Mouse (Mus musculus) T-helper 1 cell (primary cell): ENCODE measurements around the gene Chpf.

Experiments used
- in situ Hi-C: fragments of 300-600 bp; cut with MboI, MseI; formaldehyde crosslinking; loops from one replicate; pipeline ENCODE4 v1.15.1; 2025; ENCODE audit warnings: high pct_unique_total_duplicates

Gene Chpf

DNA sequence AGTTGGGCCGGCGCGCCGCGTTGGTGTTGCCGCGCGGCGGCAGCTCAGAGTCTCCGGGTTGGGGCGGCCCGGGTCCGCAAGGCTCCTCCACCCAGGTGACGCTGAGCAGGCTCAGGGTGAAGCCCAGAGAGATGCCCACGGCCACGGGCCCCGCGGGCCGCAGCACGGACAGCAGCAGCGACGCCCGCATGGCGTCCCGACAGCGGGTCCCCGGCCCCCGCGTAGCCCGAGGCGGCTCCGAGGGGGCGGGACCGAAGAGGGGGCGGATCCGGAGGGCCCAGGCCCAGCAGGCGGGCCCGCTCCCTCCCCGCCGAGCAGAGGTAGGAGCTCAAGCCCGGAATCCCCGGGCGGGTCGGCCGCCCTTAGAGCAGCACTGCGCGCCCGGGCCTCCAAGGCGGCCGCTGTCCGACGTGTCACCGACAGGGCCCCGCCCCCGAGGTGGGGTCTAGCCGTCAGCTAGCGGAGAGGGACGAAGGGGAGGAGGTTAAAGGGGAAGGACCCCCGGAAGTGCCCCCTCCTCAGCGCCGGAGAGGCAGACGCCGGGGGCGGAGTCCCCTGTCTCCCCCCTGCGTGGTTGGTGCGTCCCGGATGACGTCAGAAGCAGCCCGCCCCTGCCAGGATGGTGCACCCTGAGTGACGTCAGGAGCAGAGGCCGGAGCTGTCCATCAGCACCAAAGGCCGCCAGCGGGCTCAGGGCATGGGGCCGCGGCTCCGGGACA lies at the start of gene Chpf, which contains the start of gene Tmem198:
Gene Chpf, minus strand, starts transcription at position 392 of the 719 bp plus-strand sequence.
Gene Tmem198, plus strand, starts transcription at position 617 of the 719 bp plus-strand sequence.
- in situ Hi-C loops: no loop called here

DNA sequence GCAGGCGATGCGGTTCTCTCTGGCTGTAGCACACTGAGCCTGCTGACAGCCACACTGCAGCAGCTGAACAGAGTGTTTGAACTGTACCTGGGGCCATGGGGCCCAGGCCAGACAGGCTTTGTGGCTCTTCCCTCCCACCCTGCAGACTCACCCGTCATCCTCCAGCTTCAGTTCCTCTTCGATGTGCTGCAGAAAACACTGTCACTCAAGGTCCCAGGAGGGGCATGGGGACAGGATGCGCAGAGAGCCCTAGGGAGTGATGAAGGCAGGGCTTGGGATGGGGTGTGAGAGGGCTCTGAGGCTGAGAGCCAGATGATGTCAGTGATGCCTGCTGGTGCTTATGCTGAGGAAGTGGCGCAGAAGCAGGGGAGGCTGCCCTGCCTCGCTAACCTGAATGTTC lies 45.6 kb upstream of the Chpf start:
- in situ Hi-C loops: no loop called here

DNA sequence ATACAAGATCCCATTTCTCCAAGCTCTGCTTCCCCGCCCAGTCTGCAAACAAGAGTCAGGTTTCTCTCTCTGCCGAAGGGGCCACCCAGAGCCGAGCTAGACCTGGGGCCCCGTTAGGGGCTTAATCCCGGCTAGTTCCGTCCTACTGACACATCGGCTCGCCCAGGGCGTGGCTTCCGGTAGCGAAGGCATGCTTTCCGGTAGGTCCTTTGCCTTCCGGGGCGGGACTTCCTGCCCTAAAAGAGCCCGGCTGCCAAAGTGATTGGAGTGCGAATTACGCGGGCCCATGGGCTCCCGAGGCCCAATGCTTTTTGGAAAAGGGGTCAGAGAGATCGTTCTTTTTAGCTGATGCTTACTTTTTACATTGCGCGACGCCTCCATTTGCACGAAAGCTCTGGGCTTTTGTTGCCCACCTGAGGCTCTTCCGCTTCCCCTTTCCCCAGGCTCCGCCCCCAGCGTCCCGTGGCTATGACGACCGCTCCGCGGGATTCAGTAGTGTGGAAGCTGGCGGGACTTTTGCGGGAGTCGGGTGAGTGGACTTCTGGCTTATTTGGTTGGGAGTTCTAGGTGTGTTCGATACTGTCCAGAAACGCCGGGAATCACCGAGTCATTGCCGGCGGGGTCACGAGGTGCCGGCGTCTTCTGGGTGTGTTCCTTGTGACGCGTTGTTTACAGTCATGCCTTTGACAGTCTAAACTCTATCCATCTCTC lies 42.4 kb upstream of the Chpf start, which contains the start of gene Stk11ip:
Gene Stk11ip, plus strand, starts transcription at position 209 of the 711 bp plus-strand sequence.
- in situ Hi-C loops: no loop called here

- in situ Hi-C loops: no loop called here
Observed at GRCm38 (mm10) chr1:75519576-75519975, 40.5 kb upstream of the Chpf start.

DNA sequence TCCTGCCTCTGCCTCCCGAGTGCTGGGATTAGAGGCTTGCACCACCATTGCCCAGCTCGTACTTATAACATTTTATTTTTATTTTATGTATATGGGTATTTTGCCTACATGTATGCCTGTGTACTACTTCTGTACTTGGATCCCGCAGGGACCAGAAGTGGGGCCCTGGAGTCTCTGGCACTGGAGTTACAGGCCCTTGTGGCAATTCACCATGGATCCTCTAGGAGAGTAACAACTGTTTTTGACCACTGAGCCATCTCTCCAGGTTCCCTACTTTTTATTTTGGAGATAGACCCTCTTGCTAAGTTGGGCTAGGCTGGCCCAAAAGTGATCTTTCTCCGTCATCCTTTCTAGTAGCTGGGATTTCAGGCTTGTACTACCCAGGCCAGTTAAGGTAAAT lies 39.3 kb upstream of the Chpf start:
- in situ Hi-C loops: no loop called here

- in situ Hi-C loops: no loop called here
Observed at GRCm38 (mm10) chr1:75517984-75518383, 38.9 kb upstream of the Chpf start.

DNA sequence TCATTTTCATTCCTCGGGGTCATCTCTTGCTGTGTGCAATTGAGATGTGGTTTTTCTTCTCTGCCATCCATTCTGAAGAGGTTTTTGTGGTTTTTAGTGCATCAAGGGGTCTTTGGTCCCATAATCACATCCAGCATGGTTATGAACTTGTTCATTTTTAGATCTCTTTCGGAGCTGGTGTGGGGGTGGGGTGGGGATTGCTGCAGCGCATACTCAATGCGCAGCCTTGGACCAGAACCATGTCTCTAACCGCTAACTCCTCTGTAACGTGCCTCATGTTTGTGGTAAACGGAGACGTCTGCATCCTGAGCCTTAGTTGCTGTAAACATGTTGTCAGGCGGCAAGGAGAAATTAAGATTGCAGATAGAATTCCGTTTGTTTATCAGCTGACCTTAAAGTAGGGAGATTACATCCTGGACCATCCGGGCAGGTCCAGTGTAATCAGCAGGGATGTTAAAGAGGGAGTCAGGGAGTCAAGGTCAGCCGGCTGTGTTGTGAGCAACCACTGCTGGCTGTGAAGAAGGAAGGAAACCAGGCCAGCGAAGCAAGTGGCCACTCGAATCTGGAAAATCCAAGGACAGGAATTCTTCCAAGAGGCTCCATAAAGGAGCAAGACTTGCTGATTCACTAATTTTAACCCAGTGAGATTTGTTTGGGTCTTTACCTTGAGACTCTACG lies 37.7 kb upstream of the Chpf start:
- in situ Hi-C loops: no loop called here

DNA sequence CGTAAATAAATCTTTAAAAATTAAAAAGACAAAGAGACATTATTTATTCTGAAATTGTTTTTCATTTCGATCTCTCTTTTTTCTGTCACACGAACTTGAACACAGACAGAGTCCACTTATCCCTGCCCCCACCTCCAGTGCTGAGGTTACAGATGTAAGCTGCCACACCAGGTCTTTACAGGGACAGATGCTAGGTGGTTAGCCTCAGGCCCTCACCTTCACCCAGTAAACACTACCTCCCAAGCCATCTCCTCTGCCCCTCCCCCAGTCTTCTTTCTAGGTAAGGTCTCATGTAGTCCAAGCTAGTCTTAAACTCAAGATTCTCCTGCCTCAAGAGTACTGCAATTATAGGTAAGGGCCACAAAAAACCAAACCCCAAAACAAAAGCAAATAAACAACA lies 33.4 kb upstream of the Chpf start:
- in situ Hi-C loops: no loop called here

GRCm38 (mm10) chr1:75511437-75512210 lies 32.5 kb upstream of the Chpf start:
- in situ Hi-C loops: no loop called here

- in situ Hi-C loops: no loop called here
Observed at GRCm38 (mm10) chr1:75510154-75510553, 31.0 kb upstream of the Chpf start.

DNA sequence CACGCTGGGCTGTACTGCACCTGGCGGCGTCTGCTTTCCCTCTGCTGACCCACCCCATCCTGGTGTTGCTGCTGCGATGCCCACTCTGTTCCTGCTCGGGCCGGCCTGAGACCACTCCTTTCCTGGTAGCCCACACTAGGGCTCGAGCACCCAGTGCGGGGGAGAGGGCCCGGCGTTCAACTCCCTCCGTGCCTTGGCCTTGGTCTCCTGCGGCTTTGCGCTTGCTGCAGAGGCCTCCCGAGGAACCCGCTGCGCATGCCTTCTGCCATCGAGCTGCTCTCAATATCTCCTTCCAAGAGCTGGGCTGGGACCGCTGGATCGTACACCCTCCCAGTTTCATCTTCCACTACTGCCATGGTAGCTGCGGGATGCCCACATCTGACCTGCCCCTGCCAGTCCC lies 30.5 kb upstream of the Chpf start:
- in situ Hi-C loops: no loop called here

DNA sequence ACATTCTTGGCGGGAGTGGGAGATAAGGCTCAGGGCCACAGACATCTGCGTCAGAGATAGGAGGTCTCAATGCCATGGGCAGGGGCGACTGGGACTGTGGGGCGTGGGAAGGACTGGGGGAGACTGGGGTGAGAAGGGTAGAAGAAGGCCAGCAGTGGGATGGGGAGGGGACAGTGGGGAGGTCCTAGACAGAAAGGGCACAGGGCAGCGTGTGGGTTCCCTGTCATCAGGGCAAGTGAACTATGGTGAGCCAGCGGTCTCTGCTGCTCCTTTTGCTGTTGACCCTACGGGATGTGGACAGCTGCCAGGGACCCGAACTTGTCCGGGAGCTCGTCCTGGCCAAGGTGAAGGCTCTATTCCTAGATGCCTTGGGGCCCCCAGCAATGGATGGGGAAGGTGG lies 27.9 kb upstream of the Chpf start, which contains the start of gene Inha:
Gene Inha, plus strand, starts transcription at position 72 of the 400 bp plus-strand sequence.
- in situ Hi-C loops: no loop called here

DNA sequence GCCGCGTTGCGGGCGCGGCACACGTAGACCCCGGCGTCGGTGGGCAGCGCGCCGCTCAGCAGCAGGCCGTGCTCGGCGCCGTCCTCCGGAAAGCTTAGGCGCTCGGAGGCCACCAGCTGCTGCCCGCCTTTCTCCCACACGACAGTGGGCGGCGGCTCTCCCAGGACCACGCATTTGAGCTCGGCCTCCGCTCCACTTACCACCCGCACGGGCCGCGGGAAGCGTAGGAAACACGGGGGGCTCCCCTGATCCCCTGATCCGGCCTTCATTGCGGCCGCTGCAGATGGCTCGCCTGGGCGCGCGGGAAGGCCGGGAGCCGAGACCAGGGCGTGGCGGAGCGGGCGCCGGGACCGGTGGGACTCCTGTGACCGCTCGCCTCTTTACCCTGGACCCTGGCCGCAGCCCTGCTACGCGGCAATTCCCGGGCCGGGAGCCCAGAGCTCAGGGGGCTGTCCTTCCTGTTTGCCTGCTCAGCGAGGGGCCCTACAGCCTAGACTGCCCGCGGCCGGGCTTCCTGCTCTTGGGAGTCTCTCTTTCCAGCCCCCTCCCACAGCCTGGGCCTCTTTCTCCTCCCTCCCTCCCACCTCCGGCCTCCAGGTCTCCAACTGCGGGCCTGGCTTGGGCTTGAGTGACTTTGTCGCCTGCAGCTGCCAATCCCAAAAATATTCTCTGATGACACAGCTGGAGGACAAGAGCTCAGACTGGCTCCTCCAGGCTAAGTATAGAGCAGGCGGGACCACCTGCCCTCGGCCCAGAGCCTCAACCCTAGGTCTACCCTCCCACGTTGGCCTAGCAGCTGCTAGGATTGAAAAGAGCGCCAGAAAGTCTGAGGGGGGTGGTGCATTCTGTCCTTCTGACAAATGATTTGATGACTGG lies 27.1 kb upstream of the Chpf start, which contains the start of gene Obsl1:
Gene Obsl1, minus strand, starts transcription at position 497 of the 876 bp plus-strand sequence.
- in situ Hi-C loops: no loop called here

GRCm38 (mm10) chr1:75505159-75505955 lies 26.2 kb upstream of the Chpf start:
- in situ Hi-C loops: no loop called here

GRCm38 (mm10) chr1:75504256-75505045 lies 25.3 kb upstream of the Chpf start:
- in situ Hi-C loops: no loop called here

DNA sequence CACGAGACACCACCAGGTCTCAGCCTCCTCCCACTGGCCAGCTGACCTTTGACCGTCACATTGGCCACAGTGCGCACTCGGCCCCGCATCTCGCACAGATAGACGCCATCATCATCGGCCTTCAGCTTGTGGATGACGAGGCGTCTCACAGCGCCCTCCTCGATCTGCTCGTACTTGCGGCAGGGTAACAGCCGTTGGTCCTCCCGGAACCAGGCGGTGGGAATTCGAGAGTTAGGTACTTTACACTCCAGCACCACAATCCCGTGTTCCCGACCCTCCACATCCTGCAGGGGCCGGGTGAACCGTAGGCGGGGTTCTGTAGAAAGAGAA lies 24.5 kb upstream of the Chpf start:
- in situ Hi-C loops: no loop called here

DNA sequence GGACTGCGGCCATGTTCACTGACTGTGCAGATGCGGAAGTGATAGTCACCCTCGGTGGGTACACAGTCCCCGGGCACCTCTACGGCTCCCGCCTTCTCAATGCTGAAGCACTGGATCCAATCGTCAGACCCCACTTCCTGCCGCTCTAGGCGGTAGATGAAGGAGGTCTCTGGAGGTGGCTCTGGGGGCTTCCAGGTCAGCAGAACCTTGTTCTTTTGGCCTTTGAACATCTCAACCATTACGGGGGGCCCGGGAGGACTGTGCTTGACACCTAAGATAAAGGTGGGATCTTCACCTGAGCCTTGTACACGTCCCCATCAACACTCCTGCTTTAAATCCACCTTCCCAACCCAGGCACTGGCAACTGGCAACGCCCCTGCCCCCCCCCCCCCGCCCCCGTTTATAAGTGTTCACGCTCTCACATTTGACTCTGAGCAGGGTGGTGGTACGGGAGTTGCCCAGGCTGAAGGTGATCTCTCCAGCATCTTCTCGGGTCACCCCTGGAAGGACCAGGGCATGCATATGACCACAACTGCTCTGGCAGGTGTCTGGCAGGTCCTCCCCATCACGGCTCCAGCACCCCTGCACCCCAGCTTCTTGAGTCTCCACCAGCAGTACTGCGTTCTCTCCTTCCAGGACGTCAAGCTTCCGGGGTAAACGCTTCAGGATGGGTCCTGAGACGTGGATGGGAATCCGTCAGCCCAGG lies 24.0 kb upstream of the Chpf start:
- in situ Hi-C loops: no loop called here

DNA sequence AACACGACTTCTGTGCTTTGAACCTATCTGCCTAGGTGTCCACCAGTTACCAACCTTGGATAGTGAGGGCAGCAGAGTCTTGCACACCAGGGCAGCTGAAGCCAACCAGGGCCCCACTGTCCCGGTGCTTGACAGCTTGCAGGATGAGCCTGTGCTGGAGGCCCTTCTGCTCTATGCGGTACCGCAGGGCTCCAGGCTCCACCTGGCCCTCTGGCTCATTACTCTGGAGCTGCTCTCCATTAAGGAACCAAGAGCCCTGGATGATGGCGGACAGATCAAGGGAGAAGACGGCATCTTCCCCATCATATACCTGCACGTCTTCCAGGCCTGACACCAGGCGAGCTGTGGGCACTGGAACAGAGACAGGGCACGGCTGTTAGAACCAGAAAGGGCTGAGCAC lies 22.8 kb upstream of the Chpf start:
- in situ Hi-C loops: no loop called here
